Mouse (Mus musculus): ENCODE data around the gene Plekhg2.

DNA sequence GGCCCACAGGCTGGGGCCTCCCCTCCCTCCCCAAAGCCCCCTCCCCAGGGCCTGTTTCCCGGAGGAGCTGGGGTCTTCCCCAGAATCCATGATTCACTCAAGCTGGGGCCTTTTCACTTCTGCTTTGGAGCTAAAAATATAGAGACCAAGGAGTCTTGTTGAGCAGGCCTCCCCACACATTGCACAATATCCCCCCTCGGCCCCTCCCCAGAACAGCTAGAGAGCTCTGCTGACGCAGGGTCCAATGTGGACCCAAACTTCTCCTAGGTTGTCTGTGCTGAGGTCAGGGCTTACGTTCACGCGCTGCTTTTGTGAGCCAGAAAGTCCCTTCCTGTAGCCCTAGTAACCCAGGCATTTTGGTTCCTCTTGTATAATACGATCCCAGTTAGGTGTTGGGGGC is 13.6 kb upstream of the Plekhg2 start:
- TF ChIP-seq CTCF (IDR thresholded peaks at IDR 0.05; ENCODE audit: insufficient read depth, low read depth, low read length) (no peak), POLR2A (IDR thresholded peaks at IDR 0.05; ENCODE audit: insufficient read depth, low read depth, low read length) (no peak)
